Mouse (Mus musculus) effector memory CD4-positive, alpha-beta T cell, adult 5 months (primary cell): ENCODE measurements around the gene Oas1g. TPM values are rescaled to one million over a fixed set of nuclear protein-coding genes. Genes with fewer than 3 reads are reported as not detected.

Experiments
- polyA plus RNA-seq: library from polyadenylated mRNA; unstranded; fragments of 100-300 nt; shearing (Covaris generic); gene quantifications from one replicate; pipeline ENCODE4 v1.2.1, GENCODE M21; 2017

The Oas1g gene
- polyA plus RNA-seq: 1.4 TPM

GRCm38 (mm10) chr5:120887413-120887812, at the start of gene Oas1g:
Gene Oas1g, minus strand, starts transcription at chr5:120887613.

DNA sequence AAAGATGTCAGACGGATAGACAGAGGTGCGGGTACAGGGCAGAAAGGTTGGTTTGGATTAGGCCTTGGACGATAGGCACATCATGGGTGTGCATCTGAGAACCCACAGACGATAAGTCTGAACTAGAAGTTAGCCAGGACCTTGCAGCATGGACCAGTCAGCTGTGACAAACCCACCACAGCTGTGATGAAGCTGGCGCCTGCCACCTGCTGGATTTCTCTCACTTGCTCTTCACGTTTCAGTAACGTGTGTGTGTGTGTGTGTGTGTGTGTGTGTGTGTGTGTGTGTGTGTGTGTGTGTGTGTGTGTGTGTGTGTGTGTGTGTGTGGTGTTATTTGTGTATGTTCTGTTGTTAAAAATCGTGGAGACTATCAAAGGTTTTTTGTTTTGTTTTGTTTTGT, 26.8 kb upstream of the Oas1g start, which contains the start of gene Oas1d:
TSS of gene Oas1d (plus strand) at position 333 of the 400 bp plus-strand sequence.

GRCm38 (mm10) chr5:120906791-120907733, 19.6 kb upstream of the Oas1g start, which contains the start of gene Oas1a:
Gene Oas1a, minus strand, starts transcription at chr5:120907521.

DNA sequence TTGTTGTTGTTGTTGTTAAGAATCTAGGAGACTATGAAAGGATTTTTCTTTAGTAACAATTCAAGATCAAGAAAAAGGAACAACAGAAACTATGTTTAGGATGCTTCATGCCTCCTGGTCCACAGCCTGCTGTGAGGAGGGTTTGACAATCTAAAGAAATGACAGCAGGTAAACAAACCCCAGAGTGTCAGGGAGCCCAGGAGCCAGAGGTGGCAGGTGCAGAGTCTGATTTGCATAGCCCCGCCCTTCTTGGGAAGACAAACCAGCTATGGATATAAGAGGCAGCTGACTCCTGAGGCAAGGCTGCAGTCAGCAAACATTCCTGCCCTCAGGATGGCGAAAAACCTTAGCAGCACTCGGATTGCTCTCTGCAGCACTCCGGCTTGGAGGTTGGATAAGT, 26.3 kb downstream of the Oas1g start, which contains the start of gene Oas1h:
TSS of gene Oas1h (plus strand) at position 301 of the 400 bp plus-strand sequence.

GRCm38 (mm10) chr5:120847067-120847466, 40.3 kb downstream of the Oas1g start, which contains the start of gene Oas1f:
Gene Oas1f, plus strand, starts transcription at chr5:120847367.

Other genes with a start within 250 kb of the Oas1g start
- gene Rasal1, start 238.8 kb downstream of the Oas1g start, polyA plus RNA-seq: 9.0 TPM
- 243 TPM for gene Dtx1, start 175.7 kb downstream of the Oas1g start, polyA plus RNA-seq
- 0.76 TPM for gene Oas2, start 137.8 kb downstream of the Oas1g start, polyA plus RNA-seq
- 15.3 TPM for gene Oas3, start 110.0 kb downstream of the Oas1g start, polyA plus RNA-seq
- gene Oas1e, start 92.1 kb downstream of the Oas1g start, polyA plus RNA-seq: not detected
- gene Oas1c, start 75.1 kb downstream of the Oas1g start, polyA plus RNA-seq: 7.7 TPM
- gene Oas1f, start 40.2 kb downstream of the Oas1g start, polyA plus RNA-seq: not detected
- gene Oas1h, start 26.2 kb downstream of the Oas1g start, polyA plus RNA-seq: not detected
- gene Oas1a, start 19.9 kb upstream of the Oas1g start, polyA plus RNA-seq: 41.5 TPM
- not detected for gene Oas1d, start 26.9 kb upstream of the Oas1g start, polyA plus RNA-seq
- gene Rph3a, start 122.5 kb upstream of the Oas1g start, polyA plus RNA-seq: not detected